Mouse (Mus musculus) adrenal gland, postnatal 36 days (tissue): ENCODE results near the gene Tnfrsf25. TPM values are rescaled to one million over a fixed set of nuclear protein-coding genes. Genes with fewer than 3 reads are reported as not detected.

Source experiments
- DNase-seq, 2 experiments: peaks; one replicate each; pipeline ENCODE4 v3.0.0; 2021; ENCODE audit warnings: mixed read lengths in 1 of 2
- total RNA-seq, 2 experiments: library from RNA; stranded (reverse); gene quantifications; 2 replicates each; pipeline ENCODE4 v1.2.3; 2021

Tnfrsf25 gene
- total RNA-seq, 2 experiments from 2014 or later, result 1.7 to 3.0 TPM

DNA sequence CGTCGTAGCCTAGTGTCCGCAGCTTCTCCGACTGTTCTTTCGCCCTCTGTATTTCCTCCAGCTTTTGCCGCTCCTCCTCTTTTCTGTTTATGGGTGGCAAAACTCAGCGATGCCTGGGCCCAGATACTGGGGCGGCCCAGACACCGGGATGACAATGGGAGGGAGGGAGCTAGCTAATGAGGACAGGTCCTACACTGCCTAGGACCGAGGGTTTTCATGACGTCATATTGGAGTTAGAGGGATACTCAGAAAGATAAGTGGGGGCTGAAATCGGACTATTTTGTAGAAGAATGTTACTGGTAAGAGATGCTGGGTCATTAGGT is 5.4 kb downstream of the Tnfrsf25 start:
- no peak for DNase-seq

DNA sequence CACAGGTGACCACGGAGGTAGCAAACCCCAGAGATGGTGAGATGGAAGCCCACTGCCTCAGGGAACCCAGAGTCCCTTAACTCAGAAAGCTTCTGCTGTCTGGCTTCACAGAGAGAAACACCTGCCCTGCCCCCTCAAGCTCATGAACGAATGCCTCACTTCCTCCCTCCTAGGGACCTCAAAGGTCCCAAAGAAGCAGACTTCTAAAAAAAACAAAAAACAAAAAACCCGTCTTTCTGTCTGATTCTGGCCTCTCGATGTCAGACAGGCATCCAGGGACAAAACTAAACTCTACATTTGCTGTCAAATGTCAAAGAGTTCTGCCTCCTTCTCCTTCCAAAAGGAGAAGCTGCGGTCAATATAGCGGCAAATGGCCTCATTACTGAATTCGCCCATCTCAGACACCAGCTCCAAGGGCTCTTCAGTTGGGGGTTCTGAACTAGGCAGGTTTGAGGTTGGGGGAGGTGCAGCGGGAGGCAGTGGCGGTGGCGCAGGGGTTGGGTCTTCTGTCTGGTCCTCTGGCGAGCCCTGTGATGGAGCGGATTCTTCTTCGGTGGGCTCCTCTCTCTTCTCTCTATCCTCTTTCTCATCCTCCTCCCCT is 8.7 kb downstream of the Tnfrsf25 start:
- DNase-seq, result no peak

DNA sequence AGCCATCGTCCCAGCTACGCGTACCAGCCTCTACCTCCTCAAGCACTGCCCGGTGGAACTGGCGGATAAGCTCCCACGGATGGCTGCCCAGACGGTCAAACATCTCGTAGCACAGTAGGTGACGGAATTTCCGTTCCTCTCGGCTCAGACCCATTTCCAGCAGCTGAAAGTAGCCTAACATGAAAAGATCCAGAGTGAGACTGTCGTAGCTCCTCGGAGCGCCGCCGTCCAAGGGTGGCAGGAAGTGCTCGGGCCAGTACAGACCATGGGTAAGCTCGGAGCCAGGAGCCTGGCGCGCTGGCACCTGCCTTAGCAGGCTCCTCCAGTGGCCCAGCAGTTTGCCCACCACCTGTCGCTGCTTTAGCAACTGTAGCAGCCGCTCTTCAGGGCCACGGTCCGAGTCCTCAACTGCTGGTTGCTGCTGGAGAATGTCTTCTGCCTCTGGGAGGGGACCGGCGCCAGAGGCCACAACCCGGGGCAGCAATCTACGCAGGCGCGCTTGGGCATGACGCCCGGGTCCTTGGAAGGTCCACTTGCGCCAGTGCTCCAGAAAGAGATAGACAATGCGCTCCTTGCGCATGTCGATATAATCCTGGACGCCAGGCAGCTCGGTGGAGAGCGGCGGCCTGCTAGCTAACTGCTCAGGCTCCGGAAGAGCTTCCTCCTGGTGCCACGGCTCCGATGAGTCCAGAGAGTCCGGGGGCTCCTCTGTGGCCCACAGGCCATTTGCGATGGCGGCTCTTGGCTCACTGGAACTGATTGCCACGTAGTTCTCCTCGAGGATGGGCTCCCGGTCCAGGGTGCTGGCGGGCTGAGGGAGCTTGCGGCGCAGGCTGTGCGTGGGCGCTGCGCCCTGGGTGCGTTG is 9.7 kb downstream of the Tnfrsf25 start:
- DNase-seq, result peak; percentile 76 to 84

DNA sequence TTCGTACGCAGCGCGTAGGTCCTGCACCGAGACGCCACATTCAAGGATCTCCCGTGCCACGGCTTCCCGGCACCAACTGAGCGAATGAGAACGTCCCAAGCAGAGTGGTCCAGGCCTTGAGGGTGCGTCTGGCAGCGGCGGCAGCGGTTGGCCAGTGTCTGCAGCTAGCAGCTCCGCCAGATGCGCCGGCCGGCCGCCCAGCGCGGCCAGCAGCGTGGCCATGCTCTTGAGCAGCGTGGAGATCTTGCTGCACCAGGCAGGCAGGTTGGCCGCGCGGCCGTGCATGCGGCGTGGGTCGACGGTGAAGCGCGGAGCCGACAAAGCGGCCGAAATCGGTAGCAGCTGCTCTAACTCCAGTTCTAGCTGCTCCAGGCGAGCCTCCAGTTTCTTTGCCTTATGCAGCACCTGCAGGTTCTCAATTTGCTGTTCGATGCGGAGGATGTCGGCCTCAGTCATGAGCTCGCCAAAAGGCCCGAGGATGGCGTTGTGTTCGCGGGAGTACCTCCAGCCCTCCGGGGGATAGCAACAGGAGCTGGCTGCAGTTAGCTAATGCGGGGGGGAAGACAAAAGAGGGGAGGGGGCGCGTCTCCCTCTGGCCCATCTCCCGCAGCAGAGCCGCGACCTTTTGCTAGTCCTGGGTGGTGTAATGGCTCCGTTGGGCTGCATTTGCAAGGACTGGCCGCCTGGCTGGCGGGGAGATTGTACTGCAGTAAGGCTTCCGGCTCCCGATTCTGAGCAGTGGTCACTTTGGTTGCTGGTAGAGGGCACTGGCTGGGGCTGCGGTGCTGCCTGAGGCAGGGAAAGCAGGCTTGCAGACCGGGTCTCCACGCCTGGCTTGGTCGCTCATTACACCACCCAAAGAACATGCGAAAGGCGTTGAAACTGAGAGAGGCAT is 10.5 kb downstream of the Tnfrsf25 start:
- no peak for DNase-seq

DNA sequence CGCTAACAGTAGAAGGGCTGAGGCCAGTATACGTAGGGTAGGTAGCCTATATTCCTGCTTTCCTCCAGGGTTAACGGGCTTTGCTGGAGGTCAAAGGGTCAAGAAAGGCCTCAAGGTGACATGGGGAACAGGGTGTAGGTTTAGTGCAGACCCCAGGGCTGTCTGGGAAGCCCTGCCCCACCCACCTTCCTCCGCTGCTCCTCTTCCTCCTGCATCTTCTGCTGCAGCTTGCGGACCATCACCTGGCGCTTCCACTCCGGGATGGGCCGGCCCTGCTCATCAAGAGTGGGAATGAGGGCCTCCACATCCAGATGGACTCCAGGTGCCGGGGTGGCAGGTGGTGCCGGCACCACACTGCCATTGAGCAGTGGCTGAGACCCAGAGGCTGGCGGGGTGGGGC is 12.2 kb downstream of the Tnfrsf25 start:
- DNase-seq, result no peak

DNA sequence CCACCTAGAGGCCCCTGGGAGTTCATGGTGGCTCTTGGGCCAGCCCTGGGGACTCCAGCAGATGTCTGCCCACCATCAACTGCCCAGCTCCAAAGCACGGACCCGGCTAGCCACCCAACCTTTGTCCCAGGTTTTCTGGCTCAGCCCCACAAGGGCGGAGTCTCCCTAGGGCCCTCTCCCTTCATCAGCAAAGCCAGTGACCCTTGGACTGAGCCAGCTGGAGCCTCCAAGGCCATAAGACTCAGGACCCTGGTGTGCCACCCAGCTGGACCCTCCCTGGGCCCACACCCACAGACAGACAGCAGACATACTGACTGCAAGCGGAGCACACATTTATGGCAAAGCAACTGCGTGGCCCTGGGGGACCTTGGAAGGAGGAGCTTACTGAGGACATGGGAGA is 13.1 kb downstream of the Tnfrsf25 start:
- no peak for DNase-seq

DNA sequence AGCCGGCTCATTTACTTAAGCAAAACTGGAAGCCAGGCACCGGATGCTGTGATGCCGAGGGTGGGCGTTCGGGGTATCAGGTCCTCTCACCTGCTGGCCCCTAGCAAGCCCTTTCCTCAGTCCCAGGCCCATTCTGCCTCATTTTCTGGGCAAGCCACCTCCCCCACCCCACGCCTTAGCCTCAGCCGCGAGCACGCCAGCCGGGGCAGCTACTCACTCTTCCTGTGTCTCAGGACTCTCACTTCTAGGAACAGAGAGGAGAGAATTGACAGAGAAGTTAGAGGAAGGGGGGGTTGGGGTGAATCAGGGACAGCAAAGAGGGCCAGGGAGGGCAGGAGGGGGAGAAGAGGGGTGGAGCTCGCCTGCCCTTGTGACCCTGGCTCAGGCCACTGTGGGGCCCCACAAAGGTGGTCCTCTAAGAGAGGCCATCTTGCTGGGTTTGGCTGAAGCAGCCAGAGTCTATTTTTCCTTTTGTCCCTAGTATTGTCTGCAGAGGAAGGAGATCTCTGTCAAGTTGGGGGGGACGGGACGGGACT is 13.7 kb downstream of the Tnfrsf25 start:
- DNase-seq, result no peak

DNA sequence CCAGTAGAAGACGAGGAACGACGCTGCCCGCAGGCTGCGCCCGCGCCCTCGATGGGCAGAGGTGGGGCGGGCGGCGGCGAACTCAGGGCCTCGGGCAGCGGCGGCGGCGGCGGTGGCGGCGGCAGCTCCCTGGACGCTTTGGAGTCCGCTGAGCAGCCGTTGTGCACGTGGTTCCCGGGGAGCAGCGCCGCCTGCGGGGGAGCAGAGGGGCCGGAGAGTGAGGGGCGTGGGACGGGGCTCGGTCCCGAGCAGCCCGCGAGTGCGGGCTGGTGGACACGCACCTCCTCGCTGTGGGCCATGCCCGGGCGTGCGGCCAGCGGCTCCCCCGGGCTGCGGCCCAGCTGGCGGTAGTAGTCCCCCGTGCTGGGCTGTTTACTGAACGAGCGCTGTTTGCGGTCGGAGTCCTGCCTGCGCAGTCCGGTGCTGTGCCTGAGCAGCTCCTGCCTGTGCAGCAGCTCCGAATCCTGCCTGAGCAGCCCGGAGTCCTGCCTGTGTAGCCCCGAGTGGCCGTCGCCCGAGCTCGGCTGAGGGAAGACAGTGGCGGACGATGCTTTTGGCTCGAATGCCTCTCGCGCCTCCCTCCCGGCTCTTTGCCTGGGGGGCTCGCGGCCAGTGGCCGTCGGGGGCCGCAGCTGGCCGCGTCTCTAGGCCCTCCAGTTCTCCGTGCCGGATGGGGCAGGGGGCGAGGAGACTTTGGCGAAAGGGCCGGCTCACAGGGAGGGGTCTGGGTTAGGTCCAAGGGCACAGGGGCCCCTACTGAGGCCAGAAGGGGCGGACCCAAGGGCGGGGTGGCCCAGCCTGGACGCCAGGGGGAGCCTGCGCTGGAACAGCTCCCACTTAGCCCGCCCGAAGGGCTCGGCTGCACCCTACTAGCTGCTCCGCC is 15.3 kb downstream of the Tnfrsf25 start:
- peak; percentile 64 to 79 for DNase-seq

DNA sequence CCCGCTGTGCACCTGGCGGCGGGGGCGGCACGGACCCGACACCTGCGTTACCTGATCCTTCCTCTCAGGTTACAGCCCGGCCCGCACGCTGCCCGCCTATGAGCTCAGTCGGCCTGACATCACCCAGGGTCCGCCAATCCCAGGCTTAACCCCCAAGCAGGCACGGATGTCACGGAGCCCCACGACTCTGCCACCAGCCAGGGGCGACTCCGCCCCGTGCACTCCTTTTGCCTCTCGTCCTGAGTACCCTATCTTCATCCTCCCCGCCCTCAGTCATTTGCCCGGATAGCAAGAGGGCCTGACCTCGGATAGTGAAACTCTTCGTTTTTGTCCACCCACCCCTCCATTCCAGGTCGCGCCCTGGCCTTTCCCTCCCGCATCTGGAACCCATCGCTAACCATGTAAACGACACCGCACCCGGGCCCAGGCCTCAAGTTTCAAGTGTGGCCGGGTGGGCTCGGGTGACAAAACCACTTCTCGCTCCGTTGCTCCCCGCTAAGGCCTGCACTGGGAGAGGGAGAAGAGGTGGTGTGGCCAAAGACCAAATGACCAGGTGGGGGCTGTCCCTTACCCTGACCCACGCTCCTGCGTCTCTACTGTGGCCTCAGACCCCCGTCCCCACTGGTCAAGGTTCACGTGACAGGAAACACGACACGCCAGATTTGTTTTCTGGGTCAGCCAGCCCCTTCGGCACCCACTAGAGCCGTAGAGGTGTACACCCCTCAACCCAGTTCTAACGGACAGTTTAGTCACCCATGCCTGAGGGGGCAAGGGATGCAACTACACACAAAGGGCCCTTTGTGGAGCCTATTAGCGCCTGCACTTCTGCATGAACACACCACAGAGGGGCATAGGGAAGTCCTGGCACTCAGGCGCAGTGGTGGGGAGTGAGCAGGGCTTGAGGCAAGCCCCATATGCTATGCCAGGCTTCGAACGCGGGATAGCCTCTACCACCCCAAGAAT is 16.4 kb downstream of the Tnfrsf25 start:
- no peak for DNase-seq

DNA sequence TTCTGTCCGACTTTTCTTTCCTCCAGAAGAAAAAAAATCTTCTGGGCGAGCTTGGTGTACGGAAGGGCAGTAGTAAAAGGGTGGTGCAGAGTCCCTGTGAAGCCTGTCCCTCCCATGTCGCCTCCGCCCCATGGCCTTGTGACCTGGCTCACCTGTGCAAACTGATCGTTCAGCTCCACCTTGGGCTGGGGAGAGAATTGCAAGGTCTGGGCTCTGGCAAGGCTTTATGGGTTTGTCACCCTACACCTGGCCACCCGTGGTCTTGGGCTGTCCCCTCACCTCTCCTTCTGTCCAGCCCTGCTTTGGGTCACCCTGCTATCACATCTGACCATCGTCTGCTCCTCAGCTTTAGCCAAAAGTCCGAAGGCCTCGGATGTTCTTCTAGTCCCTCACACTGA is 17.0 kb downstream of the Tnfrsf25 start:
- DNase-seq, result no peak

DNA sequence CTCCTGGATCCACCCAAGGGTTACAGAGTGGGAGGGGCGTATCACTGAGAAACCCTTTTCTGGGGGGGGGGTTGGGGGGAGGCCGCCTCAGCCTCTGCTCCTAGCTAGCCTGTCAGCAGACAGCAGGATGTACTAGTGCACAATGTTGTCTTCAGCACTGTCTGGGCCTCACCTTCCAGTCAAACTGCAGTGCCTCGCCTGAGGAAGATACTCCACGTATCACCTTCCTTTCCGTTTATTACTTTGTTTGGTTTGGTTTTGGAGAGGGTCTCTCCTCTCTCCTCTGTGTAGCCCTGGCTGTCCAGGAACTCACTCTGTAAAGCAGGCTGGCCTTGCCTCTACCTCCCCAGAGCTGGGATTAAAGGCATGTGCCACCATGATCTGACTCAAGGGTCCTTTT is 17.5 kb downstream of the Tnfrsf25 start:
- DNase-seq, result no peak

DNA sequence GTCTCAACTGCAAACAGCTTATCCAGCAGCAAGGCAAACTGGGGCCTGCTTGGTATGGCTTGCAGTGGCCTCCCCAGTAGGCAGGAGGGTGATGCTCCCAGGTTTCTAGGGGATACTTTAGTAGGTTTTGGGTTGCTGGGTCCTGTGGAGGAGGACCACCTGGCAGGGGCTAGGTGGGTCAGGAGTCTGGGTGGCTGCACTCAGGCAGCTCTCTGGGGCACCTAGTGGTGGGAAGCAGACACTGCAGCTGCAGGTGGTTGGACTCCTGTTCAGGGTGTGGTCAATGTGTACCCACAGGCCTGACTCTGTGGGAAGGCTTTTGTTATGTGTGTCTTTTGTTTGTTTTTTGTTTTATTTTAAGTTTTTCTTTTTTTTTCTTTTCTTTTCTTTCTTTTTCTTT is 18.8 kb downstream of the Tnfrsf25 start:
- DNase-seq, result peak; percentile 45 to 65

DNA sequence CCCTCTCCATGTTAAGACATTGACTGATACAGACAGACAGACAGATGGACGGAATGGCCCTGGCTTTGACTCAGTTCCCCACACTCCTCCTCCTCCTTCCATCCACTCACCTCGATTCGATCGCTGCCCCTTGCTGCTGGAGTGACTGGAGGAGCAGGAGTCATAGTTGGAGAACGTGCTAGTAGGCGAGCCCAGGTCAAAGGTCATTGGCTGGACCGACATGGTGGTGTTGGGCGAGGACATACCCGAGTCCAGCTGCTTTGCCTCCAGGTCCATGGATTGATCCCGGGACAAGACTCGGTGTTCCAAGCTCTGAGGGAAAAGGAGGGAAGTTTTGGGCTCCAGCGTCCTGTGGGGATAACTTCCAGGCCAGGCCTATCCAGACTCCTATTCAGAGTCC is 19.6 kb downstream of the Tnfrsf25 start:
- no peak for DNase-seq

DNA sequence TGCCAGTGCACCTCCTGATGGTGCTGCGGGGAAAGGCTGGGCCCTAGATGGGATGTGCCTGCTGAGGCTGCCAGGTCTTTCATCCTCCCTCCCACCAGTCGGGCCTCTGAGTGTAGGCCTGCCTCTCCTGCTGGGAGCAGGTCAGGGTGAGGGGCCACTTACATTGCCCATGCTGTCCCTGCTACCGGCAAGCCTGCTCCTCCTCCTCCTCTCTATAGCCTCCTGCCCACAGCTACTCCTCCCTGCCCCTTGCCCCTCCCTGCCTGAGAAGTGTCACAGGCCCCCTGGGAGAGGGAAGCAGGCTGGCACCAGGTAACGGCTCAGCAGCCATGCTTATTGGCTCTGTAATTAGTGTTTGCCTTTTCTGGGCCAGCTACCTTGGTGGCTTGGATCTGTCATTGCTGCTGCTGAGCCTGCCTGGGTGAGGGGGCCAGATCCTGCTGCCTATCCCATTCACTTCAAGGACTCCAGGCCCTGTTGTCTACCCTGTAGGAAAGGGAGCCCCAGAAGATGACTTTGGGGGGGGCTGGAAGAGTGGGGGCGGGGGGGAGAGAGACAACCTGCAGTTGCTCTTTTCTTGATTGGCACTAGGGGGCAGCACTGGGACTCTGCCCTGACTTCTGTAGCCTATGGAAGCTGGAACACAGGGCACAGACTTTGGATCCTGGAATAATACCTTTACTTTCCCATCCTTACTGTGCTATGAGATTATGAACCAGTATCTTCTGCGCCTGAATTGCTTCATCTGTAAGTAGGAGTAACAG is 20.6 kb downstream of the Tnfrsf25 start:
- peak in 1 of 2 experiments; percentile 57 for DNase-seq

DNA sequence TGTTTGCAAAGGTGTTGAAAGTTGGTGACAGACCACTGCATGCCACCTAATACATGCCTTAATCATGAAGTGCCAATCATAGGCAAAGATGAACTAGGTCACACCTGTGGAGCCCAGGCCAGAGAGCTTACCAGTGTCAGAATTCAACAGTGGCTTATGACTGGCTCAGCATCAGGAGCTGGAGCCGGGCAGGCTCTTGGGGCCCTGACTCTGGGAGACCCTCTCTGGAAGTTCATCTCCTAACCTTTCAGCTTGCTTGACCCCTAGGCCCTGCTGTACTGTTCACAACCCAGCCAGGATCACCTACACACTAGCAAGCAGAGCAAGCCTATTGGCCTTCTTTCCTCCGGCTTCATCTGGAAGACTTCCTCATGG is 21.1 kb downstream of the Tnfrsf25 start:
- no peak for DNase-seq

DNA sequence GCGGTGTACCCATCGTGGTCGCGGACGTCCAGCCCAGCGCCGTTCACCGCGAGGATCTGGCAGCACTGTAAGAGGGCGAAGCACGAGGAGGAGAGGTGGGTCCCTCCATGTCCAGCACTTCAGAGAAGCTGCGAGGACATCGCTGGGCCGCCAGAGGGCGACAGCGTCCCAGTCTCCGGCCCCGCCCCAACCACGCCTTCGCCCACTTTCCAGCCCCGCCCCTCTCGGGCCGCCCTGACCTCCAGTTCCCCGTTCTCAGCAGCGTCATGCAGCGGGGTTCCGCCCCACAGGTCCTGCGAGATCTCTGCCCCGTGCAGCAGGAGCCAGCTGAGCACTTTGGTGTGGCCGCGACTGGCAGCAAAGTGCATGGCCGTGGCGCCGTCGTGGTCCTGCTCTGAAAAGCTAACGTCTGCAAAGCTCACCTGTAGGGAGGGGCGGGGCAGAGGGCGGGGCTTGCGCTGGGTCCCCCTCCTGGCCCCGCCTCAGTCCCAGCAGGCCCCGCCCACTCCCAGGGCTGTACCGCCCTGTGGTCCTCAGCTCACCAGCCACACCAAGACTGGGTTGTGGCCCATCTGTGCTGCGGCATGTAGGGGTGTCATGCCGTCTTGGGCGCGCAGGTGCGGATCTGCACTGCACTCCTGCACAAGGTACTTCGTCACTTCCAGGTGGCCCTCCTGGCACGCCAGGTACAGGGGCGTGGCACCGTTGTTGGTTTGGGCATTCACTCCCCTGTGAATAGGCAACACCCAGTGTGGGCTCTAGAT is 22.9 kb downstream of the Tnfrsf25 start:
- peak; percentile 92 to 94 for DNase-seq

DNA sequence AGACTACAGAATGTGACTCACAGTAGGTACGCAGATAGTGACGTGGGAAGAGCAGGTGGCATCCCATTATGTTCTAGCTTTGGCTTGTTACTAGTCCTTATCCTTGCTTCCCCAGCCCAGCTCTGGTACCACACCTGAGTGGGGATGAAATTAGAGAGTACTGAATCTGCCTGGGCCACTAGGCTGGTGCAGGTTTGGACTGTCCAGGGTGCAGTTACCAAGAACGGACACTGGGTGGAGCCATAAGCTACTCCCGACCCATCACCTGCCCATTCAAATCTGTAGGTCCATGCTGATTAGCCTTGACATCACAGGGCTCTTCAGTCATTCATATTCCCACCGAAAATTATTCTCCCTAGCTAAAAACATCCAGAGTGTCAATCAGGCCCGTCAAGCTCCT is 24.7 kb downstream of the Tnfrsf25 start:
- DNase-seq, result peak; percentile 50 to 62

DNA sequence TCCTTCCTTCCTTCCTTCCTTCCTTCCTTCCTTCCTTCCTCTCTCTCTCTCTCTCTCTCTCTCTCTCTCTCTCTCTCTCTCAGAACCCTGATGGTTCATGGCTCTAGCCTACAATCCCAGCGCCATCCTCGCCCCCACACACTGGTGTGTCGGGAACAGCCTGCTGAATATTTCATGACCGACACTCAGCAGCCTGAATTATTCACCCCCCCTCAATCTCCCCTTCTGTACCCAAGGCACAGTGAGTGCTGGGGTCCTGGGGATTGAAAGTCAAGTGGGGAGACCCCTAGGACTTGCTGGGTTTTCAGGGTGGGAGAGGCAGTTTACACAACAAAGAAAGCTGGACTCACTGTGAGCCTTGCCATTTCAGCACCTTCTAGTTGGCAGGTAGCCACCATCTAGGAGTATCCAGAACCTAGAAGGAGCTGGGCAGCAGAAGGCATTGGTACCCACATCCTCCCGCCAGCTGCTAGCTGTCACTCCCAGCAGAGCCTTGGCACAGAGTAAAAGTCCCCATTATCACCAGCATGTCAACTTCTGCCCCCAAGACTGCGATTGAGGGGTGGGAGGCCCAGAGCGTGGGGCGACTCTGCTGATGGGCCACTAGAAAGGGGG is 25.9 kb downstream of the Tnfrsf25 start:
- no peak for DNase-seq
